ENCODE assay signal across 13 mouse cellular contexts in the genomic region with DNA sequence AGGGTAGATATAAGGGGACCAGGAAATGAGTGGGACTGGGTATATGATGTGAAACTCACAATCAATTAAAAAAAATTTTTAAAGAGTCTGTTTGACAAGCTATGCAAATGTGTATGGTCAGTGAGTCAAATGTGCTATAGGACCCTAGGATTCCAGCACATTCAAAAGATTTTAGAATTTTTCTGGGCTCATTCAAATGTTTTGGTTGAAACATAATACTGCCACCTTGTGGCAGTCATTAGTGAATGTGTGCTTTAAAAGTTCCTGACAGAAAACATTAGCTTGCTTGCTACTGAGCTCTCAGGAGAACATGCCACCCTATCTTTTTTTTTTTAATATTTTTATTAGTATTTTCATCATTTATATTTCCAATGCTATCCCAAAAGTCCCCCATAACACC. TPM values are rescaled to one million over a fixed set of nuclear protein-coding genes. Genes with fewer than 3 reads are reported as not detected.
A peak's percentile ranks its signal among the peaks of the same experiment; 100 is the strongest.
DNase-seq lines count a peak whose midpoint lies in the region; ATAC-seq and TF ChIP-seq lines count a peak whose summit lies in the region.
"Had no signal": no experiment of that assay in that cellular context is flagged by ENCODE, and none has a peak within 500 bp of the region (broad histone marks: within the 10 kb centered on the region; RNA-seq: fewer than 3 reads in every experiment).

No protein-coding gene starts in this region.

- no peak overlapping the region for H3K4me2 ChIP-seq in forebrain, embryonic 11.5 days (ENCODE audit: low read depth, low read length, severe bottlenecking)
- no peak overlapping the region for H3K4me2 ChIP-seq in forebrain, embryonic 16.5 days (ENCODE audit: low read length)
- H3K4me2 ChIP-seq: heart, embryonic 13.5 days; midbrain, embryonic 13.5 days had no signal

- no peaks in the 10 kb centered on the region for H3K36me3 ChIP-seq in forebrain, embryonic 11.5 days (ENCODE audit: control insufficient read depth, insufficient read depth, low read length)
- no peaks in the 10 kb centered on the region for H3K36me3 ChIP-seq in forebrain, embryonic 16.5 days (ENCODE audit: control insufficient read depth, insufficient read depth)
- no peaks in the 10 kb centered on the region for H3K36me3 ChIP-seq in ES-Bruce4 (ENCODE audit: control insufficient read depth, insufficient read depth, low read length, poor library complexity, severe bottlenecking)
- H3K36me3 ChIP-seq: heart, embryonic 13.5 days; midbrain, embryonic 13.5 days had no signal

- no peak overlapping the region for H3K4me3 ChIP-seq in forebrain, embryonic 11.5 days (ENCODE audit: low read depth, low read length)
- H3K4me3 ChIP-seq in forebrain, embryonic 16.5 days (replicated peaks; ENCODE audit: low read length) = no peak overlapping the region
- H3K4me3 ChIP-seq in left cerebral cortex, adult 2 months = no peak overlapping the region
- H3K4me3 ChIP-seq in ES-Bruce4 (ENCODE audit: low read depth, low read length) = no peak overlapping the region
- H3K4me3 ChIP-seq: heart, embryonic 13.5 days; midbrain, embryonic 13.5 days had no signal

- no peaks in the 10 kb centered on the region for H3K9me3 ChIP-seq in forebrain, embryonic 11.5 days (ENCODE audit: control insufficient read depth, low read length)
- no peaks in the 10 kb centered on the region for H3K9me3 ChIP-seq in forebrain, embryonic 16.5 days (ENCODE audit: control insufficient read depth, low read length)
- H3K9me3 ChIP-seq in ES-Bruce4 (replicated peaks; ENCODE audit: control insufficient read depth, insufficient read depth, low read length, poor library complexity, severe bottlenecking) = no peaks in the 10 kb centered on the region
- H3K9me3 ChIP-seq: midbrain, embryonic 13.5 days had no signal

- no peaks in the 10 kb centered on the region for H3K27me3 ChIP-seq in forebrain, embryonic 11.5 days (ENCODE audit: control insufficient read depth, insufficient read depth, low read length)
- no peaks in the 10 kb centered on the region for H3K27me3 ChIP-seq in forebrain, embryonic 16.5 days (replicated peaks; ENCODE audit: control insufficient read depth, insufficient read depth, low read length)
- no peaks in the 10 kb centered on the region for H3K27me3 ChIP-seq in ES-Bruce4 (ENCODE audit: control insufficient read depth, insufficient read depth, low read length, poor library complexity, severe bottlenecking)
- H3K27me3 ChIP-seq: midbrain, embryonic 13.5 days had no signal

- 0 out of 2 replicates have a peak, but pooled peaks have one; percentile 7 for ATAC-seq in forebrain, embryonic 11.5 days (replicated peaks; ENCODE audit: low FRiP score)
- ATAC-seq in forebrain, embryonic 16.5 days = no peak
- ATAC-seq: midbrain, embryonic 13.5 days had no signal

- DNase-seq in forebrain, embryonic 11.5 days (ENCODE audit: low spot score) = no peak
- DNase-seq in left cerebral cortex, adult 2 months (ENCODE audit: extremely low spot score in 1 of 2, low spot score in 2 of 2) = no peak
- DNase-seq in left cerebral cortex, adult 18-20 months (ENCODE audit: low spot score in 2 of 2) = no peak
- peak; percentile 51 for DNase-seq in induced T-regulatory cell, adult 2 months (ENCODE audit: low read depth)
- DNase-seq in yolk sac, embryonic 10.5 days (ENCODE audit: low spot score) = no peak
- no peak for DNase-seq in urinary bladder, postnatal 25 days (ENCODE audit: low spot score)
- DNase-seq: cerebellum, postnatal 25 days had no signal

- no peak for TF ChIP-seq POLR2A in ES-Bruce4 (IDR thresholded peaks at IDR 0.05; ENCODE audit: insufficient read depth, low read length)

- peak; percentile 73 for TF ChIP-seq CTCF in left cerebral cortex, adult 2 months (IDR thresholded peaks at IDR 0.05)
- TF ChIP-seq CTCF in ES-Bruce4 (IDR thresholded peaks at IDR 0.05; ENCODE audit: low read depth, low read length) = peak; percentile 14

- TF ChIP-seq EP300 in ES-Bruce4 (IDR thresholded peaks at IDR 0.05; ENCODE audit: insufficient read depth, low read depth, low read length) = no peak

- no peaks in the 10 kb centered on the region for H3K4me1 ChIP-seq in forebrain, embryonic 11.5 days (replicated peaks; ENCODE audit: control insufficient read depth, insufficient read depth, low read length)
- H3K4me1 ChIP-seq in forebrain, embryonic 16.5 days (replicated peaks; ENCODE audit: control insufficient read depth, insufficient read depth, low read length) = no peaks in the 10 kb centered on the region
- no peaks in the 10 kb centered on the region for H3K4me1 ChIP-seq in ES-Bruce4 (ENCODE audit: control insufficient read depth, insufficient read depth, low read length)
- H3K4me1 ChIP-seq: heart, embryonic 13.5 days; midbrain, embryonic 13.5 days had no signal

- H3K27ac ChIP-seq in forebrain, embryonic 11.5 days (ENCODE audit: low read depth, low read length) = no peak overlapping the region
- H3K27ac ChIP-seq in forebrain, embryonic 16.5 days (ENCODE audit: low read length) = no peak overlapping the region
- no peak overlapping the region for H3K27ac ChIP-seq in left cerebral cortex, adult 2 months
- no peak overlapping the region for H3K27ac ChIP-seq in ES-Bruce4 (ENCODE audit: insufficient read depth, low read length)
- H3K27ac ChIP-seq: heart, embryonic 13.5 days; midbrain, embryonic 13.5 days had no signal

- intact Hi-C loops in left cerebral cortex, adult 2 months (cut with DNase I) = loop anchor here (2.0 to 5.0 kb wide), 3 partner anchors 80 to 480 kb away; a partner anchor contains a TSS

- no peak overlapping the region for H3K9ac ChIP-seq in forebrain, embryonic 11.5 days (ENCODE audit: low read length)
- no peak overlapping the region for H3K9ac ChIP-seq in forebrain, embryonic 16.5 days (replicated peaks; ENCODE audit: low read depth, low read length)
- H3K9ac ChIP-seq in ES-Bruce4 (ENCODE audit: low read depth, poor library complexity, severe bottlenecking) = no peak overlapping the region
- H3K9ac ChIP-seq: heart, embryonic 13.5 days; midbrain, embryonic 13.5 days had no signal

RNA-seq across cellular contexts. Expression of a gene that starts 5.6 kb away (rescaled TPM):
- polyA plus RNA-seq in forebrain, embryonic 11.5 days (2014; fragmentation: Nextera tagmentation; extraction: Ambion mirVana) = not detected in 2 replicates
- polyA plus RNA-seq in forebrain, embryonic 16.5 days (2015; fragmentation: Nextera tagmentation; extraction: Ambion mirVana) = not detected in 2 replicates
- not detected for total RNA-seq in left cerebral cortex, adult 2 months (2021)
- not detected for total RNA-seq in left cerebral cortex, adult 18-20 months (2021)
- polyA plus RNA-seq in ES-Bruce4 (2011; ENCODE audit: insufficient read depth, insufficient read length, low read depth, missing spikeins) = not detected in 2 replicates
- total RNA-seq: layer of hippocampus, postnatal 10 days had no signal
- polyA plus RNA-seq: heart, embryonic 13.5 days; midbrain, embryonic 13.5 days; small intestine, adult 2 months had no signal

RNA-seq across cellular contexts. Expression of a gene that starts 10.4 kb away (rescaled TPM):
- 29.8 and 33.8 TPM in 2 replicates for polyA plus RNA-seq in forebrain, embryonic 11.5 days (2014; fragmentation: Nextera tagmentation; extraction: Ambion mirVana)
- 31.0 and 33.1 TPM in 2 replicates for polyA plus RNA-seq in forebrain, embryonic 16.5 days (2015; fragmentation: Nextera tagmentation; extraction: Ambion mirVana)
- 10 to 100 TPM; 12.1 to 12.7 TPM for total RNA-seq in left cerebral cortex, adult 2 months (2021)
- 10 to 100 TPM; 12.3 to 13.8 TPM for total RNA-seq in left cerebral cortex, adult 18-20 months (2021)
- polyA plus RNA-seq in ES-Bruce4 (2011; ENCODE audit: insufficient read depth, insufficient read length, low read depth, missing spikeins) = 21.7 and 23.3 TPM in 2 replicates

RNA-seq across cellular contexts. Expression of a gene that starts 47.0 kb away (rescaled TPM):
- 6.0 and 6.3 TPM in 2 replicates for polyA plus RNA-seq in forebrain, embryonic 11.5 days (2014; fragmentation: Nextera tagmentation; extraction: Ambion mirVana)
- polyA plus RNA-seq in forebrain, embryonic 16.5 days (2015; fragmentation: Nextera tagmentation; extraction: Ambion mirVana) = 6.7 and 8.1 TPM in 2 replicates
- total RNA-seq in left cerebral cortex, adult 2 months (2021) = 1 to 10 TPM; 8.7 to 8.8 TPM
- total RNA-seq in left cerebral cortex, adult 18-20 months (2021) = 10 to 100 TPM in 1 of 2 experiments, 1 to 10 TPM in 1; 8.9 to 11.0 TPM
- 4.8 and 5.6 TPM in 2 replicates for polyA plus RNA-seq in ES-Bruce4 (2011; ENCODE audit: insufficient read depth, insufficient read length, low read depth, missing spikeins)
- polyA plus RNA-seq: small intestine, adult 2 months had no signal

RNA-seq across cellular contexts. Expression of a gene that starts 52.5 kb away (rescaled TPM):
- not detected in 2 replicates for polyA plus RNA-seq in forebrain, embryonic 11.5 days (2014; fragmentation: Nextera tagmentation; extraction: Ambion mirVana)
- not detected in 2 replicates for polyA plus RNA-seq in forebrain, embryonic 16.5 days (2015; fragmentation: Nextera tagmentation; extraction: Ambion mirVana)
- total RNA-seq in left cerebral cortex, adult 2 months (2021) = not detected
- under 1 TPM in 1 of 2 experiments, not detected in 1; 0.28 TPM for total RNA-seq in left cerebral cortex, adult 18-20 months (2021)
- not detected in 2 replicates for polyA plus RNA-seq in ES-Bruce4 (2011; ENCODE audit: insufficient read depth, insufficient read length, low read depth, missing spikeins)
- total RNA-seq: layer of hippocampus, postnatal 10 days had no signal
- polyA plus RNA-seq: heart, embryonic 13.5 days had no signal
